Mouse (Mus musculus): ENCODE results near the gene Tmem45a.

DNA sequence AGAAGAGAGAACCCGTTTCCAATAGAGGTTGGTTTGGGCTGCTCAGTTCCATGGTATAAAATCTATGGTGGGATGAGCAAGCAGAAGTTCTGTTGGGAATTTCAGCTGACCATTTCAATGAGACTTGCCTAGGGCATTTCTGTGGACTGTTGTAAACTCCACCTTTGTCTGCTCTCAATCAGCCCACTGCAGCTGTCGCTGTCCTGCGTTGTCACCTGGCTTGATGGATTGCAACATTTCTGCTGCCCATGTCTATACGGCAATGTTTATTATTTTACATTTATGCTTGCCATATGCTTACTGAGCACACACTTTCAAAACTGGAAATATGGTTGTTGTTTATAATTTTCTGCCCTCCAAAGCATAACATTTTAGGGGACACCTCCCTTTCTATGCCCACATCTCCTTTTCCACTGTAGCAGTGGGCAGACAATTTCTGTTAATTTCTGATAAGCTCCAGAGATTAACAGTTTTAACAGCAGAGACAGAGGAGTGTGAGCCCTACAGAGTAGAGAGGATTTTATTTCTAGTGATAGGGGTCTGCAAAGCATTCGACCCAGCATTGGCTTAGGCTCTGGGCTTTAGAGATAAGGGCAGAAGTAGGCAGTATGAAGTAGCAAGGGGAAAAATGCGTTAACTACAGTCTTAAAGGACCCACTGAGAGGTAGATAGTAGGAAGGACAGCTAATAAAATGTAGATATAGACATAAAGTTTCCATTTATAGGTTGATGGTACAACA is 84.4 kb downstream of the Tmem45a start:
- TF ChIP-seq CTCF (IDR thresholded peaks at IDR 0.05; ENCODE audit: control insufficient read depth, insufficient read depth, low read length) (no peak), POLR2A (IDR thresholded peaks at IDR 0.05; ENCODE audit: borderline replicate concordance, control insufficient read depth, low read depth, low read length) (no peak)

Data from bone marrow, adult 2 months (tissue).